Mouse (Mus musculus) kidney, postnatal 0 days (tissue): ENCODE data around the gene Acsl1. TPM values are rescaled to one million over a fixed set of nuclear protein-coding genes. Genes with fewer than 3 reads are reported as not detected.

Source experiments
- ATAC-seq: fragments of 200-750 bp; cut with Nextera tagmentation; replicated peaks from 2 replicates; pipeline ENCODE4 v1.8.0; 2017; ENCODE audit warnings: low read depth, moderate number of reproducible peaks, moderate TSS enrichment, moderate library complexity; ENCODE audit not compliant: low FRiP score
- DNase-seq: peaks from one replicate; pipeline ENCODE4 v3.0.0-alpha.2; 2016; ENCODE audit warnings: low spot score
- H3K27ac ChIP-seq: fragments of 300-500 bp; sonication (generic); 2 replicates; pipeline ENCODE4 v1.5.1; 2014; ENCODE audit warnings: mild to moderate bottlenecking
- H3K27me3 ChIP-seq: fragments of 300-500 bp; sonication (generic); 2 replicates; pipeline ENCODE4 v1.6.1; 2014; ENCODE audit warnings: low read length, mixed read lengths; ENCODE audit not compliant: insufficient read depth
- H3K36me3 ChIP-seq: fragments of 300-500 bp; sonication (generic); 2 replicates; pipeline ENCODE4 v1.6.1; 2014; ENCODE audit warnings: low read length, mixed read lengths; ENCODE audit not compliant: insufficient read depth
- H3K4me1 ChIP-seq: fragments of 300-500 bp; sonication (generic); replicated peaks from 2 replicates; pipeline ENCODE4 v1.6.1; 2014; ENCODE audit warnings: antibody characterized with exemption, low read length, mixed read lengths; ENCODE audit not compliant: insufficient read depth
- H3K4me2 ChIP-seq: fragments of 300-500 bp; sonication (generic); 2 replicates; pipeline ENCODE4 v1.6.1; 2014; ENCODE audit warnings: mild to moderate bottlenecking, low read length, moderate library complexity, mixed read lengths
- H3K4me3 ChIP-seq: fragments of 300-500 bp; sonication (generic); replicated peaks from 2 replicates; pipeline ENCODE4 v1.5.1; 2014; ENCODE audit warnings: low read depth, low read length
- H3K9ac ChIP-seq: fragments of 300-500 bp; sonication (generic); 2 replicates; pipeline ENCODE4 v1.6.1; 2014; ENCODE audit warnings: low read depth, low read length
- H3K9me3 ChIP-seq: fragments of 300-500 bp; sonication (generic); replicated peaks from 2 replicates; pipeline ENCODE4 v1.6.1; 2016; ENCODE audit warnings: low read length, inconsistent platforms, mixed read lengths
- CTCF ChIP-seq: IDR thresholded peaks from 2 replicates; pipeline ENCODE4 v1.5.1; 2016; ENCODE audit warnings: antibody characterized with exemption, low read depth, mild to moderate bottlenecking, moderate library complexity
- WGBS: fragments of 180-500 bp; shearing (Covaris S2); extraction: QIAGEN DNeasy Blood & Tissue Kit; methylation state at CpG from one replicate; pipeline ENCODE4 v1.1.7; 2014; 5-methylcytosine and 5-hydroxymethylcytosine counted together
- polyA plus RNA-seq: library from polyadenylated mRNA; unstranded; fragments of >200 nt; fragmentation: Nextera tagmentation; extraction: Ambion mirVana; gene quantifications from 2 replicates; pipeline ENCODE4 v1.2.1, GENCODE M21; 2015

The Acsl1 gene
- polyA plus RNA-seq, 1 experiment from 2014 or later, result 47.0 TPM

DNA sequence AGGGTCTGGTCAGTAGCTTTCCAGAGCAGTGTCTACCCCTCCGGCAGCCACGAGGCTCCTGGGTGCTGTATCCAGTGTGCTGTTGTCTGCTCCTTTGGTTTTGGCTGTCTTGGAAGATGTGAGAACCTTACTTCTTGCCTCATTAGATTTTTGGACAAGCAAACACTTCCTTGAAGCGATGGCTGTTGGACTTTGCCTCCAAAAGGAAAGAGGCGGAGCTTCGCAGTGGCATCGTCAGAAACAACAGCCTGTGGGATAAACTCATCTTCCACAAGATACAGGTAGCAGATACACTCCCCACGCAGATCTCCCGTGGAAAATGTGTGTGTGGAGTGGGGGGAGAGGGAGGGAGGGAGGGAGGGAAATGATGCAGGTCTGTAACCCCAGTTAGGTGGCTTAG is 55.3 kb downstream of the Acsl1 start:
- WGBS, result 80% methylated on average over 8 of the region's 8 CpGs
- Histone ChIP-seq H3K9ac (no peak overlapping the region), H3K9me3 (no peaks in the 10 kb centered on the region), H3K4me2 (no peak overlapping the region), H3K27ac (no peak overlapping the region), H3K36me3 (0 out of 2 replicates have a peak, but pooled peaks cover 5% of the 10 kb centered on the region), H3K27me3 (no peaks in the 10 kb centered on the region), H3K4me3 (no peak overlapping the region), H3K4me1 (peaks cover 6% of the 10 kb centered on the region; the same call in 1 of the 2 replicates)
- no peak for ATAC-seq
- TF ChIP-seq CTCF, result no peak
- no peak for DNase-seq

GRCm38 (mm10) chr8:46526821-46527220 is 56.0 kb downstream of the Acsl1 start:
- peak; percentile 31 for DNase-seq
- H3K4me2 ChIP-seq, result no peak overlapping the region
- no peaks in the 10 kb centered on the region for H3K9me3 ChIP-seq
- H3K4me1 ChIP-seq, result peaks cover 6% of the 10 kb centered on the region; the same call in 1 of the 2 replicates
- H3K27ac ChIP-seq, result no peak overlapping the region
- WGBS, result 46% methylated on average over 10 of the region's 10 CpGs
- H3K9ac ChIP-seq, result no peak overlapping the region
- ATAC-seq, result peak; percentile 58
- 0 out of 2 replicates have a peak, but pooled peaks cover 2% of the 10 kb centered on the region for H3K36me3 ChIP-seq
- no peaks in the 10 kb centered on the region for H3K27me3 ChIP-seq
- TF ChIP-seq CTCF, result no peak
- no peak overlapping the region for H3K4me3 ChIP-seq

DNA sequence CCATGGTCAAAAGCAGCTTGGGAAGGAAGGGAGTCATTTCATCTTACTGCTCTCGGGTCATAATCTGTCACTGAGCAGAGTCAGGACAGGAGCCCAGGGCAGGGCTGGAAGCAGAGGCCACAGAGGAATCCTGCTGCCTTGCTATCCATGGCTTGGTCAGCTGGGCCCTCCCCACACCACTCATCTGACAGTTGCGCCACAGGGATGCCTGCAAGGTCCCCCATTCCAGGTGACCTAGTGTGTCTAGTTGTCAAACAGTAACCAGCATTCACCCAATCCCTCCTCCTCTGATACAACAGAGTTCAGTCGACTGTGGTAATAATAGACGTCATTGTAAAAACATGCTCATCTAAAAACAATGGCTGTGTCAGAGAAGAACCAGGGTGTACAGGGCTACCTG is 58.7 kb downstream of the Acsl1 start:
- peaks cover 5% of the 10 kb centered on the region; the same call in 1 of the 2 replicates for H3K36me3 ChIP-seq
- no peak overlapping the region for H3K4me3 ChIP-seq
- 43% methylated on average over 4 of the region's 4 CpGs for WGBS
- no peak for TF ChIP-seq CTCF
- H3K9me3 ChIP-seq, result no peaks in the 10 kb centered on the region
- ATAC-seq (peak; percentile 78), DNase-seq (no peak)
- no peak overlapping the region for H3K9ac ChIP-seq
- H3K4me1 ChIP-seq, result peaks cover 6% of the 10 kb centered on the region; the same call in 1 of the 2 replicates
- no peak overlapping the region for H3K4me2 ChIP-seq
- no peaks in the 10 kb centered on the region for H3K27me3 ChIP-seq
- no peak overlapping the region for H3K27ac ChIP-seq

DNA sequence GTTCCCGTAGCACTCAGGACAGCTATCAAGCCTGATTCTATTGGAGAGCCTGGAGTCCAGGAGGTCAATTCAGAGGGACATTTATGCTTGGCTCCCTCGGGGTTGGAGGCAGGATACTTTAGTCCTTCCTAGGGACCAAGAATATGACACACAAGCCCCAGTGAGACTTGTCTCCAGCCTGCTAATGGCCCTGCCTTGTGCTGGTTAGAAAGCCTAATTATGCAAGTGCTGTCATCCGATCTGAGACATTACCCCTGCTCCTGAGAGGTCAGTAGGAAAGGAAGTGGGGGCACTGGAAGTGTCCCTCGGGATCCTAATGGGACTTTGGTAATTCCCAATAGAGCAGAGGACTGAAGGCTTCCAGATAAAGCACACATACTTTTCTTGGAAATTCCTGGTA is 59.7 kb downstream of the Acsl1 start:
- Histone ChIP-seq H3K36me3 (peaks cover 8% of the 10 kb centered on the region; the same call in 1 of the 2 replicates), H3K9me3 (no peaks in the 10 kb centered on the region), H3K4me3 (no peak overlapping the region), H3K4me1 (peaks cover 6% of the 10 kb centered on the region; the same call in 1 of the 2 replicates), H3K27me3 (no peaks in the 10 kb centered on the region), H3K9ac (no peak overlapping the region), H3K4me2 (no peak overlapping the region), H3K27ac (no peak overlapping the region)
- TF ChIP-seq CTCF, result no peak
- no peak for DNase-seq
- ATAC-seq, result no peak
- 21% methylated on average over 4 of the region's 4 CpGs for whole genome bisulfite sequencing

GRCm38 (mm10) chr8:46533926-46534325 is 63.1 kb downstream of the Acsl1 start:
- DNase-seq, result no peak
- no peak overlapping the region for H3K9ac ChIP-seq
- H3K27ac ChIP-seq, result no peak overlapping the region
- H3K4me1 ChIP-seq, result peaks cover 6% of the 10 kb centered on the region; the same call in 1 of the 2 replicates
- WGBS, result 85% methylated on average over 7 of the region's 7 CpGs
- ATAC-seq, result no peak
- no peak for TF ChIP-seq CTCF
- no peaks in the 10 kb centered on the region for H3K27me3 ChIP-seq
- no peak overlapping the region for H3K4me3 ChIP-seq
- H3K9me3 ChIP-seq, result no peaks in the 10 kb centered on the region
- H3K4me2 ChIP-seq, result no peak overlapping the region
- H3K36me3 ChIP-seq, result peaks cover 8% of the 10 kb centered on the region; the same call in 1 of the 2 replicates

GRCm38 (mm10) chr8:46539701-46540100 is 68.9 kb downstream of the Acsl1 start:
- 47% methylated on average over 5 of the region's 5 CpGs for WGBS
- H3K27me3 ChIP-seq, result no peaks in the 10 kb centered on the region
- H3K4me1 ChIP-seq, result no peaks in the 10 kb centered on the region
- H3K9ac ChIP-seq, result no peak overlapping the region
- H3K36me3 ChIP-seq, result peaks cover 2% of the 10 kb centered on the region; the same call in 1 of the 2 replicates
- ATAC-seq, result no peak
- H3K4me2 ChIP-seq, result no peak overlapping the region
- no peak for TF ChIP-seq CTCF
- no peak overlapping the region for H3K27ac ChIP-seq
- no peak for DNase-seq
- no peaks in the 10 kb centered on the region for H3K9me3 ChIP-seq
- no peak overlapping the region for H3K4me3 ChIP-seq

- Histone ChIP-seq H3K4me3 (no peak overlapping the region), H3K9me3 (no peaks in the 10 kb centered on the region), H3K27ac (no peak overlapping the region), H3K4me1 (no peaks in the 10 kb centered on the region), H3K36me3 (no peaks in the 10 kb centered on the region), H3K4me2 (no peak overlapping the region), H3K9ac (no peak overlapping the region), H3K27me3 (no peaks in the 10 kb centered on the region)
- TF ChIP-seq CTCF, result no peak
- ATAC-seq (no peak), DNase-seq (no peak)
- 74% methylated on average over 7 of the region's 7 CpGs for WGBS
Observed at GRCm38 (mm10) chr8:46543191-46543590, 72.4 kb downstream of the Acsl1 start.
